Mouse (Mus musculus) thymus, adult 2 months (tissue): ENCODE results near the gene Fbxl19.

ENCODE experiments used
- CTCF ChIP-seq: fragments of 200-500 bp; IDR thresholded peaks from 2 replicates; pipeline ENCODE4 v1.5.1; 2012; ENCODE audit warnings: mild to moderate bottlenecking, control low read depth, low read length, moderate library complexity, borderline replicate concordance; ENCODE audit not compliant: control insufficient read depth, poor library complexity, insufficient read depth; ENCODE audit errors: extremely low read depth
- POLR2A ChIP-seq: fragments of 200-500 bp; IDR thresholded peaks from 2 replicates; pipeline ENCODE4 v1.6.1; 2012; ENCODE audit warnings: mild to moderate bottlenecking, low read length, control low read depth, moderate library complexity; ENCODE audit not compliant: control insufficient read depth, poor library complexity, insufficient read depth; ENCODE audit errors: extremely low read depth

DNA sequence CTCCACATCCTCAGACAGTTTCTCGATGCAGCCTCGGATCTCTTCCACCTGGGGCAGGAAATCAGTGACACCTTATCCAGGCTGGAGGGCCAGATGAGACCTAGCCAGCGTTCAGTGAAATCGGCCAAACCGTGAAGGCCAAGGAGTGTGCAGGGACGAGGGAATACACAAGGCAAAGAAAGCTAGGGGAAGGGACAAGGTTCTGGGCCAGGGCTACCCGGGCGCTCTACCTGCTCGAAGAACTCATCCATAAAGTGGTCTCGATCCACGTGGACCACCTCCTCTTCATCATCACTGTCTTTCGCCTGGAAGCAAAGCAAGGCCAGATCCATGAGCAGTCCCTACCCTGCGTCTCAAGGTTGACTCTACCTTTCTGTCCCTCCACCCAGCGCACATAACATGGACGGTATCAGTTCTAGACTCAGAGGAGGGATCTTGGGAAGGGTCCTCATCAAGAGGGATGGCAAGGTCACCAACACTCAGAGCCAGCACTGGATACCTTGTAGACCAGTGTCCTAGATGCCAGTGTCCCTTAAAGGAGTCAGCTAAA is 70.8 kb downstream of the Fbxl19 start:
- TF ChIP-seq CTCF (no peak), POLR2A (no peak)
